Mouse (Mus musculus) T-helper 1 cell (primary cell): ENCODE measurements around the gene Slc17a6.

Source experiments
- in situ Hi-C: fragments of 300-600 bp; cut with MboI, MseI; formaldehyde crosslinking; loops from one replicate; pipeline ENCODE4 v1.15.1; 2025; ENCODE audit warnings: high pct_unique_total_duplicates

The Slc17a6 gene

GRCm38 (mm10) chr7:51621694-51622145, at the start of gene Slc17a6:
TSS of gene Slc17a6 (plus strand) at chr7:51622006.
- in situ Hi-C loops = loop anchor here (10.0 kb wide), 1 partner anchor 103 kb away; no protein-coding TSS in a partner anchor

- in situ Hi-C loops = no loop called here
These were observed 21.8 kb upstream of the Slc17a6 start for GRCm38 (mm10) chr7:51600021-51600420.

- in situ Hi-C loops = no loop called here
These were observed 18.1 kb upstream of the Slc17a6 start for GRCm38 (mm10) chr7:51603741-51604140.

- in situ Hi-C loops = no loop called here
These were observed 7.4 kb upstream of the Slc17a6 start for GRCm38 (mm10) chr7:51614404-51614803.

GRCm38 (mm10) chr7:51617941-51618340, 3.9 kb upstream of the Slc17a6 start:
- in situ Hi-C loops = no loop called here

- in situ Hi-C loops = no loop called here
These were observed 3.4 kb upstream of the Slc17a6 start for GRCm38 (mm10) chr7:51618412-51618811.

GRCm38 (mm10) chr7:51619977-51620376, 1.8 kb upstream of the Slc17a6 start:
- in situ Hi-C loops = loop anchor here (10.0 kb wide), 1 partner anchor 105 kb away; no protein-coding TSS in a partner anchor

GRCm38 (mm10) chr7:51622196-51622595, 390 bp downstream of the Slc17a6 start:
- in situ Hi-C loops = loop anchor here (10.0 kb wide), 1 partner anchor 103 kb away; no protein-coding TSS in a partner anchor

- in situ Hi-C loops = loop anchor here (10.0 kb wide), 1 partner anchor 102 kb away; no protein-coding TSS in a partner anchor
These were observed 860 bp downstream of the Slc17a6 start for GRCm38 (mm10) chr7:51622666-51623065.

- in situ Hi-C loops = loop anchor here (10.0 kb wide), 1 partner anchor 100 kb away; no protein-coding TSS in a partner anchor
These were observed 2.6 kb downstream of the Slc17a6 start for GRCm38 (mm10) chr7:51624336-51624897.

- in situ Hi-C loops = loop anchor here (5.0 to 10.0 kb wide), 2 partner anchors 100 to 352 kb away; no protein-coding TSS in a partner anchor
These were observed 3.4 kb downstream of the Slc17a6 start for GRCm38 (mm10) chr7:51625161-51625560.

- in situ Hi-C loops = loop anchor here (5.0 to 10.0 kb wide), 2 partner anchors 99 to 352 kb away; no protein-coding TSS in a partner anchor
These were observed 3.9 kb downstream of the Slc17a6 start for GRCm38 (mm10) chr7:51625591-51626255.

GRCm38 (mm10) chr7:51626451-51627000, 4.7 kb downstream of the Slc17a6 start:
- in situ Hi-C loops = loop anchor here (5.0 to 10.0 kb wide), 2 partner anchors 98 to 351 kb away; no protein-coding TSS in a partner anchor

GRCm38 (mm10) chr7:51627001-51627631, 5.3 kb downstream of the Slc17a6 start:
- in situ Hi-C loops = loop anchor here (5.0 to 10.0 kb wide), 2 partner anchors 98 to 350 kb away; no protein-coding TSS in a partner anchor

GRCm38 (mm10) chr7:51627666-51628065, 5.9 kb downstream of the Slc17a6 start:
- in situ Hi-C loops = loop anchor here (5.0 to 10.0 kb wide), 2 partner anchors 97 to 350 kb away; no protein-coding TSS in a partner anchor

- in situ Hi-C loops = loop anchor here (5.0 to 10.0 kb wide), 2 partner anchors 96 to 349 kb away; no protein-coding TSS in a partner anchor
These were observed 6.5 kb downstream of the Slc17a6 start for GRCm38 (mm10) chr7:51628349-51628748.

- in situ Hi-C loops = loop anchor here (5.0 to 10.0 kb wide), 2 partner anchors 96 to 348 kb away; no protein-coding TSS in a partner anchor
These were observed 7.4 kb downstream of the Slc17a6 start for GRCm38 (mm10) chr7:51629206-51629605.

- in situ Hi-C loops = no loop called here
These were observed 9.4 kb downstream of the Slc17a6 start for GRCm38 (mm10) chr7:51631171-51631570.

- in situ Hi-C loops = no loop called here
These were observed 10.9 kb downstream of the Slc17a6 start for GRCm38 (mm10) chr7:51632543-51633229.

GRCm38 (mm10) chr7:51633230-51633844, 11.5 kb downstream of the Slc17a6 start:
- in situ Hi-C loops = no loop called here
